Mouse (Mus musculus): Measurements from ENCODE around the gene Zfp619. TPM values are rescaled to one million over a fixed set of nuclear protein-coding genes. Genes with fewer than 3 reads are reported as not detected.
"Not testable (repeated sequence)": the region's sequence is repeated elsewhere in the genome, so short reads cannot be mapped to it uniquely, and the experiment has no call there.

The Zfp619 gene
- polyA plus RNA-seq, 1 experiment from 2014 or later: 2.0 TPM

- no peak for ATAC-seq (replicated peaks; ENCODE audit: insufficient number of reproducible peaks, low FRiP score, low TSS enrichment)
- Histone ChIP-seq H3K4me3 (ENCODE audit: low read depth, low read length) (no peak overlapping the region), H3K9ac (ENCODE audit: low read depth, low read length) (no peak overlapping the region), H3K27ac (ENCODE audit: low read depth, low read length) (no peak overlapping the region), H3K4me2 (no peak overlapping the region), H3K4me1 (ENCODE audit: control insufficient read depth, insufficient read depth, low read length) (no peaks in the 10 kb centered on the region), H3K9me3 (replicated peaks; ENCODE audit: control insufficient read depth, low read length) (no peaks in the 10 kb centered on the region), H3K36me3 (ENCODE audit: control insufficient read depth, insufficient read depth, low read length) (no peaks in the 10 kb centered on the region), H3K27me3 (ENCODE audit: control insufficient read depth, insufficient read depth, low read length) (no peaks in the 10 kb centered on the region)
- WGBS (ENCODE audit: insufficient replicate concordance): 76% methylated on average over 2 of the region's 2 CpGs
These were observed 62.5 kb downstream of the Zfp619 start for GRCm38 (mm10) chr7:39580066-39580465.

GRCm38 (mm10) chr7:39580601-39581000 is 63.0 kb downstream of the Zfp619 start:
- no peak for ATAC-seq (replicated peaks; ENCODE audit: insufficient number of reproducible peaks, low FRiP score, low TSS enrichment)
- no peak overlapping the region for H3K9ac ChIP-seq (ENCODE audit: low read depth, low read length)
- H3K4me3 ChIP-seq (ENCODE audit: low read depth, low read length): no peak overlapping the region
- H3K4me2 ChIP-seq: no peak overlapping the region
- 79% methylated on average over 2 of the region's 2 CpGs for WGBS (ENCODE audit: insufficient replicate concordance)
- H3K27me3 ChIP-seq (ENCODE audit: control insufficient read depth, insufficient read depth, low read length): no peaks in the 10 kb centered on the region
- H3K27ac ChIP-seq (ENCODE audit: low read depth, low read length): no peak overlapping the region
- H3K4me1 ChIP-seq (ENCODE audit: control insufficient read depth, insufficient read depth, low read length): no peaks in the 10 kb centered on the region
- no peaks in the 10 kb centered on the region for H3K9me3 ChIP-seq (replicated peaks; ENCODE audit: control insufficient read depth, low read length)
- H3K36me3 ChIP-seq (ENCODE audit: control insufficient read depth, insufficient read depth, low read length): no peaks in the 10 kb centered on the region

- H3K4me1 ChIP-seq (ENCODE audit: control insufficient read depth, insufficient read depth, low read length); H3K4me2 ChIP-seq; H3K4me3 ChIP-seq (ENCODE audit: low read depth, low read length); ATAC-seq (replicated peaks; ENCODE audit: insufficient number of reproducible peaks, low FRiP score, low TSS enrichment); H3K27me3 ChIP-seq (ENCODE audit: control insufficient read depth, insufficient read depth, low read length); H3K36me3 ChIP-seq (ENCODE audit: control insufficient read depth, insufficient read depth, low read length); H3K27ac ChIP-seq (ENCODE audit: low read depth, low read length); H3K9me3 ChIP-seq (replicated peaks; ENCODE audit: control insufficient read depth, low read length); H3K9ac ChIP-seq (ENCODE audit: low read depth, low read length): not testable (repeated sequence)
- 62% methylated on average over 6 of the region's 6 CpGs for WGBS (ENCODE audit: insufficient replicate concordance)
These were observed 69.3 kb downstream of the Zfp619 start for GRCm38 (mm10) chr7:39586834-39587233.

- Histone ChIP-seq H3K27me3 (ENCODE audit: control insufficient read depth, insufficient read depth, low read length) (no peaks in the 10 kb centered on the region), H3K4me3 (ENCODE audit: low read depth, low read length) (peak overlapping the region; percentile 47), H3K9ac (ENCODE audit: low read depth, low read length) (no peak overlapping the region), H3K4me1 (ENCODE audit: control insufficient read depth, insufficient read depth, low read length) (no peaks in the 10 kb centered on the region), H3K9me3 (replicated peaks; ENCODE audit: control insufficient read depth, low read length) (no peaks in the 10 kb centered on the region), H3K36me3 (ENCODE audit: control insufficient read depth, insufficient read depth, low read length) (no peaks in the 10 kb centered on the region), H3K4me2 (peak overlapping the region; percentile 62), H3K27ac (ENCODE audit: low read depth, low read length) (no peak overlapping the region)
- ATAC-seq (replicated peaks; ENCODE audit: insufficient number of reproducible peaks, low FRiP score, low TSS enrichment): no peak
- 90% methylated on average over 1 of the region's 1 CpGs for WGBS (ENCODE audit: insufficient replicate concordance)
These were observed 70.5 kb downstream of the Zfp619 start for GRCm38 (mm10) chr7:39588037-39588436.

GRCm38 (mm10) chr7:39588471-39589041 is 71.0 kb downstream of the Zfp619 start:
- not testable (repeated sequence) for H3K27me3 ChIP-seq (ENCODE audit: control insufficient read depth, insufficient read depth, low read length); H3K27ac ChIP-seq (ENCODE audit: low read depth, low read length); H3K36me3 ChIP-seq (ENCODE audit: control insufficient read depth, insufficient read depth, low read length); H3K9me3 ChIP-seq (replicated peaks; ENCODE audit: control insufficient read depth, low read length); H3K4me1 ChIP-seq (ENCODE audit: control insufficient read depth, insufficient read depth, low read length)
- WGBS (ENCODE audit: insufficient replicate concordance): under 1% methylated on average over 47 of the region's 62 CpGs
- ATAC-seq (replicated peaks; ENCODE audit: insufficient number of reproducible peaks, low FRiP score, low TSS enrichment): peak; percentile 78
- H3K4me2 ChIP-seq: peak overlapping the region; percentile 62
- H3K9ac ChIP-seq (ENCODE audit: low read depth, low read length): peak overlapping the region; percentile 63; the same call in 1 of the 2 replicates
- H3K4me3 ChIP-seq (ENCODE audit: low read depth, low read length): peak overlapping the region; percentile 47

GRCm38 (mm10) chr7:39589044-39589443 is 71.5 kb downstream of the Zfp619 start:
- not testable (repeated sequence) for H3K4me1 ChIP-seq (ENCODE audit: control insufficient read depth, insufficient read depth, low read length); H3K27ac ChIP-seq (ENCODE audit: low read depth, low read length); H3K9ac ChIP-seq (ENCODE audit: low read depth, low read length); ATAC-seq (replicated peaks; ENCODE audit: insufficient number of reproducible peaks, low FRiP score, low TSS enrichment); H3K36me3 ChIP-seq (ENCODE audit: control insufficient read depth, insufficient read depth, low read length); H3K27me3 ChIP-seq (ENCODE audit: control insufficient read depth, insufficient read depth, low read length); H3K9me3 ChIP-seq (replicated peaks; ENCODE audit: control insufficient read depth, low read length)
- Histone ChIP-seq H3K4me3 (ENCODE audit: low read depth, low read length) (peak overlapping the region; percentile 47), H3K4me2 (peak overlapping the region; percentile 62)
- 41% methylated on average over 7 of the region's 7 CpGs for WGBS (ENCODE audit: insufficient replicate concordance)

Other genes starting within 250 kb of the Zfp619 start
- gene Gm5114, start 104.6 kb upstream of the Zfp619 start, polyA plus RNA-seq (2014; fragmentation: Nextera tagmentation; extraction: Ambion mirVana): not detected in 2 replicates